Mouse (Mus musculus): Measurements from ENCODE around the gene Gm45799. TPM values are rescaled to one million over a fixed set of nuclear protein-coding genes. Genes with fewer than 3 reads are reported as not detected.

The Gm45799 gene
- polyA plus RNA-seq, 1 experiment: 445 TPM

DNA sequence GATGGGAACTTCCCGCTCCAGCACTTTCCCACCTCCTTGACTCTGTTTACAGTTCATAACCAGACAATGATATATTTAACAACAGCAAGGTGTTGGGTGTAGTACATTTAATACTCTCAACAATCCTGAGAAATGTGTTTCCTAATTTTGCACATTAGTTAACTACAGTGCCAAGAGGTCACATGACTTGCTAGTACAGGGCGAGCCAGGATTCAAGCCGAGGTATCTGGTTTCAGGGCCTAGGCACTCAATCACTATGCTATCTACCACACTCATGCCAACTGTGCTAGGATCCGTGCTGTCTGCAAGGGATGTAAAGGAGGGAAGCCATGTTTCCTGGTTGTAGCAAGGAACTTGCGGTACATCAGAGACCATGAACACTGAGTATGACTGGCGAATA lies 23.8 kb upstream of the Gm45799 start:
- no peaks in the 10 kb centered on the region for H3K36me3 ChIP-seq (ENCODE audit: control insufficient read depth, insufficient read depth, low read length)
- H3K4me1 ChIP-seq (replicated peaks; ENCODE audit: control insufficient read depth, insufficient read depth, low read length): 0 out of 2 replicates have a peak, but pooled peaks cover 2% of the 10 kb centered on the region
- H3K27ac ChIP-seq (ENCODE audit: control insufficient read depth, insufficient read depth, low read length): no peak overlapping the region
- H3K27me3 ChIP-seq (ENCODE audit: control insufficient read depth, insufficient read depth, low read length): no peaks in the 10 kb centered on the region
- TF ChIP-seq POLR2A (IDR thresholded peaks at IDR 0.05; ENCODE audit: control insufficient read depth, extremely low read depth, insufficient read depth, low read length, poor library complexity) (no peak), CTCF (IDR thresholded peaks at IDR 0.05; ENCODE audit: borderline replicate concordance, control insufficient read depth, extremely low read depth, insufficient read depth, low read length, poor library complexity) (no peak)
- DNase-seq: no peak
- H3K4me3 ChIP-seq (ENCODE audit: control insufficient read depth, insufficient read depth, low read length): no peak overlapping the region
- WGBS: 97% methylated on average over 6 of the region's 6 CpGs

DNA sequence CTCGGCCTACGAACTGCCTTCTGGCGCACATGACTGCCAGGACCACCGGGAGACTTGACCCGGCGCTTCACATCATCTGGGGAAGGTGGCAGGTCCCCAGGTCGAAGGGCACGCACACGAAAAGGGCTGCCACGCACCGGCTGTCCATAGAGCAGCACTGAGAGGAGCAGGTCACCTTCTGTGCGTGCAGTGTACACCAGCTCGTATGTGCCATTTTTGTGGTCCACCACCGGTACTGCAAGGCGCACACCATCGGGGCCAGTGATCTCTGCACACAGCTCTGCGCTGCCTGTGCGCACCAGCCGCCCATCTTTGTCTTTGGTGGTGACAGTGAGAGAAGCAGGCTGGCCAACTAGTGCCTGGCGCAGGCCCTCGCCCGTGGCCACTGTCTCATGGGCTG lies 22.5 kb upstream of the Gm45799 start:
- H3K36me3 ChIP-seq (ENCODE audit: control insufficient read depth, insufficient read depth, low read length): no peaks in the 10 kb centered on the region
- H3K27ac ChIP-seq (ENCODE audit: control insufficient read depth, insufficient read depth, low read length): no peak overlapping the region
- H3K4me1 ChIP-seq (replicated peaks; ENCODE audit: control insufficient read depth, insufficient read depth, low read length): 0 out of 2 replicates have a peak, but pooled peaks cover 2% of the 10 kb centered on the region
- no peak for DNase-seq
- no peak for TF ChIP-seq CTCF (IDR thresholded peaks at IDR 0.05; ENCODE audit: borderline replicate concordance, control insufficient read depth, extremely low read depth, insufficient read depth, low read length, poor library complexity)
- TF ChIP-seq POLR2A (IDR thresholded peaks at IDR 0.05; ENCODE audit: control insufficient read depth, extremely low read depth, insufficient read depth, low read length, poor library complexity): no peak
- no peak overlapping the region for H3K4me3 ChIP-seq (ENCODE audit: control insufficient read depth, insufficient read depth, low read length)
- 98% methylated on average over 22 of the region's 22 CpGs for WGBS
- no peaks in the 10 kb centered on the region for H3K27me3 ChIP-seq (ENCODE audit: control insufficient read depth, insufficient read depth, low read length)

DNA sequence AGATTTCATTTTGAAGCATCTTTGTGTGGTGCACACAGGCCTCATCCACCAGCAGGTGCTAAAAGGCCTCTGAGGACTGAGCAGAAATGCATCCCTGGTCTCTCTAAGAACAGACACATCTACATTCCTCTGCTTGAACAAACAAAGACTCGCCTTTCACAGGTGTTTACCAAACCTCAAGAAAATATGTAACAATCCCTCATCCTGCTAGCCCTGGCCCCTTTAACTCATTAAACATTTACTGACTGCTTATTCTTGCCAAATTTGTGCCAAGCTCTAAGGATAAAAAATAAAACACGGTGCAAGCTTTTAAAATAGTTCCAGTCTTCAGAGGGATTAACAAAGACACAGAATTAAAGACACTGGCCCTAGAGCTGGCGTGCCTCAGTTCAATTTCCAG lies 20.7 kb upstream of the Gm45799 start:
- Histone ChIP-seq H3K27ac (ENCODE audit: control insufficient read depth, insufficient read depth, low read length) (no peak overlapping the region), H3K36me3 (ENCODE audit: control insufficient read depth, insufficient read depth, low read length) (no peaks in the 10 kb centered on the region), H3K4me3 (ENCODE audit: control insufficient read depth, insufficient read depth, low read length) (no peak overlapping the region), H3K4me1 (replicated peaks; ENCODE audit: control insufficient read depth, insufficient read depth, low read length) (no peaks in the 10 kb centered on the region), H3K27me3 (ENCODE audit: control insufficient read depth, insufficient read depth, low read length) (no peaks in the 10 kb centered on the region)
- DNase-seq: no peak
- TF ChIP-seq CTCF (IDR thresholded peaks at IDR 0.05; ENCODE audit: borderline replicate concordance, control insufficient read depth, extremely low read depth, insufficient read depth, low read length, poor library complexity) (no peak), POLR2A (IDR thresholded peaks at IDR 0.05; ENCODE audit: control insufficient read depth, extremely low read depth, insufficient read depth, low read length, poor library complexity) (no peak)
- WGBS: 94% methylated on average over 3 of the region's 3 CpGs

DNA sequence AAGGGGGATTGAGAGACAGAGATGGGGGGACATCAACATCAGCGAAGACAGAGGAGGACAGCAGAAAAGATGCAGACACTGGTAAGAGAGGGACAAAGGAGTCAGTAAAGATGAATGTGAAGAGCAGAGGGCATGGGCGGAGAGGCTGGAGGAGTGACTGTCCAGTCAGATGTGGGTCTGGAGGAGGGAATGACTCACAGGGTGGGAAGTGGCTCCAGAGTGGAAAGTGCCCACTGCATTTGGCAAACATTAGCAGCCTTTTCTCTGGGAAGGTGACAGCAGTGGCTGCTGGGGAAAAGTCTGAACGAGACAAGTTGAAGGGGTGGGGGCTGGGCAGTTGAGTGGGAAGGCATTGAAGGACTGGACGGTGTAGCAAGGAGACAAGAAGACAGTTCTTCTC lies 19.3 kb upstream of the Gm45799 start:
- Histone ChIP-seq H3K4me3 (ENCODE audit: control insufficient read depth, insufficient read depth, low read length) (no peak overlapping the region), H3K36me3 (ENCODE audit: control insufficient read depth, insufficient read depth, low read length) (no peaks in the 10 kb centered on the region), H3K27ac (ENCODE audit: control insufficient read depth, insufficient read depth, low read length) (no peak overlapping the region), H3K27me3 (ENCODE audit: control insufficient read depth, insufficient read depth, low read length) (no peaks in the 10 kb centered on the region), H3K4me1 (replicated peaks; ENCODE audit: control insufficient read depth, insufficient read depth, low read length) (no peaks in the 10 kb centered on the region)
- no peak for DNase-seq
- WGBS: 93% methylated on average over 4 of the region's 4 CpGs
- TF ChIP-seq CTCF (IDR thresholded peaks at IDR 0.05; ENCODE audit: borderline replicate concordance, control insufficient read depth, extremely low read depth, insufficient read depth, low read length, poor library complexity) (no peak), POLR2A (IDR thresholded peaks at IDR 0.05; ENCODE audit: control insufficient read depth, extremely low read depth, insufficient read depth, low read length, poor library complexity) (no peak)

DNA sequence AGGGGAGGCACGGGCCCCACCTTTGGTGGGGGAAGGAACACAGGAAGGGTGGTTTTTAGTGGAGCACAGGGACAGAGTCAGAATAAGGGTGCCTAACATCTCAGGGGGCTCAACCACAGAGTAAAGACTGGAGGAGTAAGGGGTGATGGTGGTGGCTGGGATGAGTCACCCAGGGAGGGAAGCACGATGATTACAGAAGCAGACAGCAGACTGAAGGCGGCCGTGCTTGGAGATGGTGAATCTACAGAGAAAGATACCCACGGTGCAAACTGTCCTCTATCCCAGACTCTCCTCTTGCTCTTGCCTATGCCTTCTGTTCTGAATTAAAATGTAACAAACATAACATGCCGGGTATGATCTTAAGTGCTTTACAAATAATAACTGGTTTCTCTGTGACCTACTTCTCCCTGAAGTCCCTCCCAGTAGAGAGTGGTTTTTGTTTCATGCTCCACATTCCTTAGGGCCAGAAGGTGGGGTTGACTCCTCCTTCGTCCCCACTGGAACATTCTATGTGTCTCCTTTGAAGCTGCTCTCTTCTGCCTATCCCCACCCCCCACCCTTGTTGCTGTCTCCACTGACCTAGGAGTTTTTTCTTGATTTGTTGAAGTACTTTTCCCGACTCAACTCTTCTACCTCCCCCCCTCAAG lies 18.6 kb upstream of the Gm45799 start:
- Histone ChIP-seq H3K27me3 (ENCODE audit: control insufficient read depth, insufficient read depth, low read length) (no peaks in the 10 kb centered on the region), H3K4me3 (ENCODE audit: control insufficient read depth, insufficient read depth, low read length) (no peak overlapping the region), H3K27ac (ENCODE audit: control insufficient read depth, insufficient read depth, low read length) (no peak overlapping the region), H3K4me1 (replicated peaks; ENCODE audit: control insufficient read depth, insufficient read depth, low read length) (no peaks in the 10 kb centered on the region), H3K36me3 (ENCODE audit: control insufficient read depth, insufficient read depth, low read length) (no peaks in the 10 kb centered on the region)
- no peak for DNase-seq
- TF ChIP-seq POLR2A (IDR thresholded peaks at IDR 0.05; ENCODE audit: control insufficient read depth, extremely low read depth, insufficient read depth, low read length, poor library complexity) (no peak), CTCF (IDR thresholded peaks at IDR 0.05; ENCODE audit: borderline replicate concordance, control insufficient read depth, extremely low read depth, insufficient read depth, low read length, poor library complexity) (no peak)
- 91% methylated on average over 8 of the region's 8 CpGs for WGBS

DNA sequence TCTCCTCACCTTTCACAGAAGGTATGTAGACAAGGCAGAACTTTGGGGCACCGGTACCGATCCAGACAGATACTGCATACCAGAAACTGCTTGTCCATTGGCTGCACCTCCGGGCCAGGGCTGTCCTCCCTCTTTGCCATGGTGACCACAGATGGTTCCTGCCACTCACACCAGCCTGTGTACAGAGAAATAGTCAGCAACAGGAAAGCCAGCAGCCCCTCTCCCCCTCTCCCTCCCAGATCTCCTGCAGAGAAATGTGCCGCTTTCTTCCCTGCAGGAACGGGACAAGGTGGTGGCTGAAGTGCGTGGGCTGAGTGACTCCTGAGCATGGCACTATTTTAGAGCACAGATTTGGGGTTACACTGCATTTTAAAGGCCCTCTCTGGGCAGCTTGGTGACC lies 15.0 kb upstream of the Gm45799 start:
- H3K27ac ChIP-seq (ENCODE audit: control insufficient read depth, insufficient read depth, low read length): no peak overlapping the region
- DNase-seq: no peak
- no peaks in the 10 kb centered on the region for H3K36me3 ChIP-seq (ENCODE audit: control insufficient read depth, insufficient read depth, low read length)
- 93% methylated on average over 6 of the region's 6 CpGs for WGBS
- H3K4me1 ChIP-seq (replicated peaks; ENCODE audit: control insufficient read depth, insufficient read depth, low read length): no peaks in the 10 kb centered on the region
- H3K27me3 ChIP-seq (ENCODE audit: control insufficient read depth, insufficient read depth, low read length): no peaks in the 10 kb centered on the region
- H3K4me3 ChIP-seq (ENCODE audit: control insufficient read depth, insufficient read depth, low read length): no peak overlapping the region
- TF ChIP-seq POLR2A (IDR thresholded peaks at IDR 0.05; ENCODE audit: control insufficient read depth, extremely low read depth, insufficient read depth, low read length, poor library complexity): no peak

DNA sequence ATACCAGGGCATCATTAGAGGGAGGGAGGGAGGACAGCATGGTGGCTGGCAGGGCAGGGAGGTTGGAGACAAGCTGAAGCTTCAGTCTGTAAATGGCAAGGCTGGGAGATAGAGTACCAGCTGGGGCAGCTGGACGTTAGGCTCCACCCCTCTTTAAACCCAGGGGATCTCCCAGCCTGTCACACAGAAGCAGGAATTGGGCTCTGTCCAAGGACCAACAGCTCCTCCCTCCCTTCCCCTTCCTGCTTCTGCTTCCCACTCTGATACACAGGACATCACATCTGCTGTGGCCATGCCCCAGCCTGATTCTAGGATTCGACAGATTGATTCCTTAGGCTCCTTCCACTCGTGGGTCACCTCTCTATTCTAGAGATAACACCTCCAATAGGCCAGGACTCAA lies 11.7 kb upstream of the Gm45799 start:
- WGBS: 39% methylated on average over 3 of the region's 3 CpGs
- Histone ChIP-seq H3K27ac (ENCODE audit: control insufficient read depth, insufficient read depth, low read length) (no peak overlapping the region), H3K4me3 (ENCODE audit: control insufficient read depth, insufficient read depth, low read length) (no peak overlapping the region), H3K4me1 (replicated peaks; ENCODE audit: control insufficient read depth, insufficient read depth, low read length) (0 out of 2 replicates have a peak, but pooled peaks cover 1% of the 10 kb centered on the region), H3K36me3 (ENCODE audit: control insufficient read depth, insufficient read depth, low read length) (no peaks in the 10 kb centered on the region), H3K27me3 (ENCODE audit: control insufficient read depth, insufficient read depth, low read length) (no peaks in the 10 kb centered on the region; the same call in 1 of the 2 replicates)
- TF ChIP-seq POLR2A (IDR thresholded peaks at IDR 0.05; ENCODE audit: control insufficient read depth, extremely low read depth, insufficient read depth, low read length, poor library complexity) (no peak), CTCF (IDR thresholded peaks at IDR 0.05; ENCODE audit: borderline replicate concordance, control insufficient read depth, extremely low read depth, insufficient read depth, low read length, poor library complexity) (no peak)
- DNase-seq: no peak

Measured in thymus, adult 2 months (tissue).